Mouse (Mus musculus): ENCODE measurements around the gene Ank2. TPM values are rescaled to one million over a fixed set of nuclear protein-coding genes. Genes with fewer than 3 reads are reported as not detected.

The Ank2 gene
- polyA plus RNA-seq, 1 experiment from 2014 or later: 37.0 TPM

GRCm38 (mm10) chr3:127157706-127158105, 341.4 kb downstream of the Ank2 start:
- H3K4me1 ChIP-seq (replicated peaks; ENCODE audit: control insufficient read depth, insufficient read depth, low read length): no peaks in the 10 kb centered on the region
- H3K9me3 ChIP-seq (ENCODE audit: control insufficient read depth, low read length): no peaks in the 10 kb centered on the region
- H3K9ac ChIP-seq (ENCODE audit: low read length): no peak overlapping the region
- 85% methylated on average over 3 of the region's 3 CpGs for WGBS
- H3K4me3 ChIP-seq (ENCODE audit: low read depth, low read length): no peak overlapping the region
- H3K27me3 ChIP-seq (replicated peaks; ENCODE audit: control insufficient read depth, insufficient read depth, low read length): peaks cover 5% of the 10 kb centered on the region; the same call in 1 of the 2 replicates
- H3K27ac ChIP-seq (ENCODE audit: low read depth): no peak overlapping the region
- no peak for ATAC-seq (replicated peaks; ENCODE audit: low FRiP score, low TSS enrichment, low read depth)
- no peak overlapping the region for H3K4me2 ChIP-seq (ENCODE audit: low read length)
- DNase-seq (ENCODE audit: low spot score): no peak
- no peaks in the 10 kb centered on the region for H3K36me3 ChIP-seq (ENCODE audit: control insufficient read depth, insufficient read depth, low read length)

DNA sequence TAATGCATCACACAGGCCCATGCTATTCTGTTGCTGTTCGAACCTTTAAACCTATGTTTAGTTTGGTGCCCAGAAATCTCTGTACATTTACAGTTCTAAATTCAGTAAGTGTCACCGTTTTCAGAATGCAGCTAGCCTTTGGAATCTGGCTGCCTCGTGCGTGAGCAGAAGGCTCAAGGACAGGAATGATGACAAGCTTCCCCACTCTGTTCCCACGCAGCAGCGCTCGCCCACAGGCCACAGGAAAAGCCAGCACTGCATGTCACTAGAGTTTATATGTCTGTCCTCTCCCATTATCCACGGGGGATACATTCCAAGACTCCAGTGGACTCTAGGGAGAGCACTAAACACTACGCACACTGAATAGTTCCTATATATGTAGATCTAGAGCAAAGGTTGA, 343.1 kb downstream of the Ank2 start:
- Histone ChIP-seq H3K9ac (ENCODE audit: low read length) (no peak overlapping the region), H3K9me3 (ENCODE audit: control insufficient read depth, low read length) (no peaks in the 10 kb centered on the region), H3K4me1 (replicated peaks; ENCODE audit: control insufficient read depth, insufficient read depth, low read length) (no peaks in the 10 kb centered on the region), H3K27me3 (replicated peaks; ENCODE audit: control insufficient read depth, insufficient read depth, low read length) (no peaks in the 10 kb centered on the region), H3K4me3 (ENCODE audit: low read depth, low read length) (no peak overlapping the region), H3K36me3 (ENCODE audit: control insufficient read depth, insufficient read depth, low read length) (no peaks in the 10 kb centered on the region), H3K4me2 (ENCODE audit: low read length) (no peak overlapping the region), H3K27ac (ENCODE audit: low read depth) (no peak overlapping the region)
- DNase-seq (ENCODE audit: low spot score) (no peak), ATAC-seq (replicated peaks; ENCODE audit: low FRiP score, low TSS enrichment, low read depth) (no peak)
- WGBS: 81% methylated on average over 9 of the region's 9 CpGs

DNA sequence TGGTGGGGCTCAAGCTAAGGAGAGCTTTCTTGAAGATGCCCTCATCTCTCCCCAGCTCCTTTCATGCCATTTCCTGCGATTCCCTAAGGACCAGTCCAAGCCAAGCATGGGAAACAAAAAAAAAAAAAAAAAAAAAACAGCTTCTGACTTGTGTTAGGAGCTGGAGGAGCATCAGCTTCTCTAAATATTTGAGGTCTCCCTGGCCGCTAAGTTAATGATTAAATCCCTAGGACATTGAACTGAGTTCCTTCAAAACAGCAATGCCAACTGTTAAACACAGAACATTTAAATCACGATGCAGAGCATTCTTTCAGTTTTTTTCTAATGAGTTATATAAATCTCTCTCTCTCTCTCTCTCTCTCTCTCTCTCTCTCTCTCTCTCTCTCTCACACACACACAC, 345.3 kb downstream of the Ank2 start:
- DNase-seq (ENCODE audit: low spot score): no peak
- WGBS: 58% methylated on average over 3 of the region's 3 CpGs
- Histone ChIP-seq H3K4me2 (ENCODE audit: low read length) (no peak overlapping the region), H3K27ac (ENCODE audit: low read depth) (no peak overlapping the region), H3K9ac (ENCODE audit: low read length) (no peak overlapping the region), H3K36me3 (ENCODE audit: control insufficient read depth, insufficient read depth, low read length) (no peaks in the 10 kb centered on the region), H3K9me3 (ENCODE audit: control insufficient read depth, low read length) (no peaks in the 10 kb centered on the region), H3K27me3 (replicated peaks; ENCODE audit: control insufficient read depth, insufficient read depth, low read length) (no peaks in the 10 kb centered on the region), H3K4me3 (ENCODE audit: low read depth, low read length) (no peak overlapping the region), H3K4me1 (replicated peaks; ENCODE audit: control insufficient read depth, insufficient read depth, low read length) (no peaks in the 10 kb centered on the region)
- no peak for ATAC-seq (replicated peaks; ENCODE audit: low FRiP score, low TSS enrichment, low read depth)

GRCm38 (mm10) chr3:127153443-127153842, 345.7 kb downstream of the Ank2 start:
- H3K4me3 ChIP-seq (ENCODE audit: low read depth, low read length): no peak overlapping the region
- 82% methylated on average over 3 of the region's 3 CpGs for WGBS
- no peaks in the 10 kb centered on the region for H3K4me1 ChIP-seq (replicated peaks; ENCODE audit: control insufficient read depth, insufficient read depth, low read length)
- DNase-seq (ENCODE audit: low spot score) (no peak), ATAC-seq (replicated peaks; ENCODE audit: low FRiP score, low TSS enrichment, low read depth) (no peak)
- H3K4me2 ChIP-seq (ENCODE audit: low read length): no peak overlapping the region
- no peaks in the 10 kb centered on the region for H3K9me3 ChIP-seq (ENCODE audit: control insufficient read depth, low read length)
- no peak overlapping the region for H3K27ac ChIP-seq (ENCODE audit: low read depth)
- no peak overlapping the region for H3K9ac ChIP-seq (ENCODE audit: low read length)
- no peaks in the 10 kb centered on the region for H3K36me3 ChIP-seq (ENCODE audit: control insufficient read depth, insufficient read depth, low read length)
- H3K27me3 ChIP-seq (replicated peaks; ENCODE audit: control insufficient read depth, insufficient read depth, low read length): no peaks in the 10 kb centered on the region

DNA sequence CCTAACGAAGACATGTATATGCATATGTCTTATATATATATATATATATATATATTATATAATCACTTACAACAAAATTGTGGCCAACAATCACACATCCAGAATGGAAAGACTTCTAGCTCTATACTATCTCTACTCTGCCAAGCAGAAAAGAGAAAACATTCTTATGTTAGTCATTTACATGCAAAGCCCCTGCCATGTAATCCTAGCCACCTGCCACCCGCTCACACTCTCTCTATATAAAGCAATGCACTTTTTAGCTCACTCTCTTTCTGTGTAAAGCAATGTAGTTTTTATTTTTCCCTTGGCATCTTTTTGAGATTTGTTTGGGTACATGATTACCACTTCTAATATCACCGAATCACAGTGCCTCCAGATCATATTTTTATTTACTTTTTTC, 350.5 kb downstream of the Ank2 start:
- Histone ChIP-seq H3K4me3 (ENCODE audit: low read depth, low read length) (no peak overlapping the region), H3K27me3 (replicated peaks; ENCODE audit: control insufficient read depth, insufficient read depth, low read length) (no peaks in the 10 kb centered on the region), H3K9me3 (ENCODE audit: control insufficient read depth, low read length) (no peaks in the 10 kb centered on the region), H3K36me3 (ENCODE audit: control insufficient read depth, insufficient read depth, low read length) (no peaks in the 10 kb centered on the region), H3K4me1 (replicated peaks; ENCODE audit: control insufficient read depth, insufficient read depth, low read length) (no peaks in the 10 kb centered on the region), H3K9ac (ENCODE audit: low read length) (no peak overlapping the region), H3K27ac (ENCODE audit: low read depth) (no peak overlapping the region), H3K4me2 (ENCODE audit: low read length) (no peak overlapping the region)
- no peak for DNase-seq (ENCODE audit: low spot score)
- 87% methylated on average over 3 of the region's 3 CpGs for WGBS
- ATAC-seq (replicated peaks; ENCODE audit: low FRiP score, low TSS enrichment, low read depth): no peak

DNA sequence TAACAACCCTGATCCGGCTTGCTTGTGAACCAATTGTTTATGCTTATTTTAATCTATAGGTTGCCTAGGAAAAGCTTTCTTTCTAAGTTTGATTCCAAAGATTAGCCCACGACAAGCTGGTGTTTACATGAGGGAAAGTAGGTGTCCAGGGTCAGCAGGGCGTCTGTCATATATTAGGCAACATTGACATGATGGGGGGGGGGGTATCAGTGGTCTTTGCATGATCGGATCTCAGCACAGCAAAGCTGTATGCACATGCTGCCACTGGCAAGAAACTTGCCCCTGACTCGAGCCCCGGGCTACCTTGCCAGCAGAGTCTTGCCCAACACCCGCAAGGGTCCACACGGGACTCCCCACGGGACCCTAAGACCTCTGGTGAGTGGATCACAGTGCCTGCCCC, 358.6 kb downstream of the Ank2 start:
- no peak overlapping the region for H3K27ac ChIP-seq (ENCODE audit: low read depth)
- H3K4me1 ChIP-seq (replicated peaks; ENCODE audit: control insufficient read depth, insufficient read depth, low read length): no peaks in the 10 kb centered on the region
- H3K4me2 ChIP-seq (ENCODE audit: low read length): no peak overlapping the region
- no peak for ATAC-seq (replicated peaks; ENCODE audit: low FRiP score, low TSS enrichment, low read depth)
- DNase-seq (ENCODE audit: low spot score): no peak
- no peaks in the 10 kb centered on the region for H3K27me3 ChIP-seq (replicated peaks; ENCODE audit: control insufficient read depth, insufficient read depth, low read length)
- H3K36me3 ChIP-seq (ENCODE audit: control insufficient read depth, insufficient read depth, low read length): no peaks in the 10 kb centered on the region
- no peaks in the 10 kb centered on the region for H3K9me3 ChIP-seq (ENCODE audit: control insufficient read depth, low read length)
- H3K9ac ChIP-seq (ENCODE audit: low read length): no peak overlapping the region
- no peak overlapping the region for H3K4me3 ChIP-seq (ENCODE audit: low read depth, low read length)
- 75% methylated on average over 7 of the region's 9 CpGs for WGBS

GRCm38 (mm10) chr3:127139638-127140037, 359.5 kb downstream of the Ank2 start:
- H3K36me3 ChIP-seq (ENCODE audit: control insufficient read depth, insufficient read depth, low read length): no peaks in the 10 kb centered on the region
- ATAC-seq (replicated peaks; ENCODE audit: low FRiP score, low TSS enrichment, low read depth): no peak
- H3K4me3 ChIP-seq (ENCODE audit: low read depth, low read length): no peak overlapping the region
- no peaks in the 10 kb centered on the region for H3K9me3 ChIP-seq (ENCODE audit: control insufficient read depth, low read length)
- no peaks in the 10 kb centered on the region for H3K4me1 ChIP-seq (replicated peaks; ENCODE audit: control insufficient read depth, insufficient read depth, low read length)
- H3K27me3 ChIP-seq (replicated peaks; ENCODE audit: control insufficient read depth, insufficient read depth, low read length): no peaks in the 10 kb centered on the region
- H3K9ac ChIP-seq (ENCODE audit: low read length): no peak overlapping the region
- no peak overlapping the region for H3K27ac ChIP-seq (ENCODE audit: low read depth)
- DNase-seq (ENCODE audit: low spot score): no peak
- no peak overlapping the region for H3K4me2 ChIP-seq (ENCODE audit: low read length)
- 69% methylated on average over 2 of the region's 2 CpGs for WGBS

- 0 out of 2 replicates have a peak, but pooled peaks cover 4% of the 10 kb centered on the region for H3K4me1 ChIP-seq (replicated peaks; ENCODE audit: control insufficient read depth, insufficient read depth, low read length)
- no peak overlapping the region for H3K4me2 ChIP-seq (ENCODE audit: low read length)
- no peak for ATAC-seq (replicated peaks; ENCODE audit: low FRiP score, low TSS enrichment, low read depth)
- H3K9ac ChIP-seq (ENCODE audit: low read length): no peak overlapping the region
- DNase-seq (ENCODE audit: low spot score): no peak
- no peaks in the 10 kb centered on the region for H3K27me3 ChIP-seq (replicated peaks; ENCODE audit: control insufficient read depth, insufficient read depth, low read length)
- no peak overlapping the region for H3K4me3 ChIP-seq (ENCODE audit: low read depth, low read length)
- H3K9me3 ChIP-seq (ENCODE audit: control insufficient read depth, low read length): no peaks in the 10 kb centered on the region
- WGBS: 80% methylated on average over 5 of the region's 5 CpGs
- H3K27ac ChIP-seq (ENCODE audit: low read depth): no peak overlapping the region
- H3K36me3 ChIP-seq (ENCODE audit: control insufficient read depth, insufficient read depth, low read length): no peaks in the 10 kb centered on the region
Measured at GRCm38 (mm10) chr3:127137508-127137907, 361.6 kb downstream of the Ank2 start.

DNA sequence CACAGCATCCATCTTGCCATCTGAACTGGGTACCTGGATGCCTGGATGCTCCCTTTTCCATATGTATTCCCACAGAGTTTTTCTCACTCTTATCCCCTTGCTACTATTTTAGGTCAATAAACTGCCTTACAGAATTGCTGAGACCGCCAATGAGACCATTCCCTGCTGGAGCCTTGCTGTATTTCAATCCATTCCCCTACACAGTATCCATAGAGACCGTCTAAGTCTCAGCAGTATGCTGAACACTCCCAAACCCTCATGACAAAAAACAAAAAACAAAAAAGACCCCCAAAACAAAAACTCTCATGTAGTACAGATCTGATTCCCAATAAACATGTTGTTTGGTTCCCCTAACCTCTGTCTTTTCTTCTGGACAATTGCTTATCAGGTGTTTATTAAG, 365.1 kb downstream of the Ank2 start:
- DNase-seq (ENCODE audit: low spot score) (no peak), ATAC-seq (replicated peaks; ENCODE audit: low FRiP score, low TSS enrichment, low read depth) (no peak)
- Histone ChIP-seq H3K4me2 (ENCODE audit: low read length) (no peak overlapping the region), H3K27ac (ENCODE audit: low read depth) (no peak overlapping the region), H3K9me3 (ENCODE audit: control insufficient read depth, low read length) (no peaks in the 10 kb centered on the region), H3K9ac (ENCODE audit: low read length) (no peak overlapping the region), H3K4me1 (replicated peaks; ENCODE audit: control insufficient read depth, insufficient read depth, low read length) (0 out of 2 replicates have a peak, but pooled peaks cover 6% of the 10 kb centered on the region), H3K4me3 (ENCODE audit: low read depth, low read length) (no peak overlapping the region), H3K36me3 (ENCODE audit: control insufficient read depth, insufficient read depth, low read length) (no peaks in the 10 kb centered on the region), H3K27me3 (replicated peaks; ENCODE audit: control insufficient read depth, insufficient read depth, low read length) (no peaks in the 10 kb centered on the region)
- WGBS: 80% methylated on average over 2 of the region's 2 CpGs
